Mouse (Mus musculus) embryonic fibroblast, embryonic 13.5 days (primary cell): ENCODE measurements around the gene Naaladl1. TPM values are rescaled to one million over a fixed set of nuclear protein-coding genes. Genes with fewer than 3 reads are reported as not detected.

Experiments used
- H3K27ac ChIP-seq: 2 replicates; pipeline ENCODE4 v1.5.1; 2012; ENCODE audit warnings: low read length, control low read depth, inconsistent platforms; ENCODE audit not compliant: insufficient read depth
- H3K4me1 ChIP-seq: 2 replicates; pipeline ENCODE4 v1.6.1; 2011; ENCODE audit warnings: low read length; ENCODE audit not compliant: control insufficient read depth, insufficient read depth
- H3K4me3 ChIP-seq: 2 replicates; pipeline ENCODE4 v1.5.1; 2011; ENCODE audit warnings: mild to moderate bottlenecking, control low read depth, low read length; ENCODE audit not compliant: insufficient read depth
- CTCF ChIP-seq: IDR thresholded peaks from 2 replicates; pipeline ENCODE4 v1.5.1; 2011; ENCODE audit warnings: mild to moderate bottlenecking, control low read depth, low read length, moderate library complexity, borderline replicate concordance; ENCODE audit not compliant: insufficient read depth
- POLR2A ChIP-seq: IDR thresholded peaks from 2 replicates; pipeline ENCODE4 v1.6.1; 2011; ENCODE audit warnings: low read depth, mild to moderate bottlenecking, control low read depth, low read length, moderate library complexity
- polyA plus RNA-seq: library from polyadenylated mRNA; stranded (reverse); fragments of >200 nt; gene quantifications from 2 replicates; pipeline ENCODE4 v1.2.4, GENCODE M21; 2011; ENCODE audit warnings: low read depth; ENCODE audit not compliant: missing spikeins, insufficient read length

The Naaladl1 gene
- polyA plus RNA-seq, 1 experiment: 0.61 TPM

DNA sequence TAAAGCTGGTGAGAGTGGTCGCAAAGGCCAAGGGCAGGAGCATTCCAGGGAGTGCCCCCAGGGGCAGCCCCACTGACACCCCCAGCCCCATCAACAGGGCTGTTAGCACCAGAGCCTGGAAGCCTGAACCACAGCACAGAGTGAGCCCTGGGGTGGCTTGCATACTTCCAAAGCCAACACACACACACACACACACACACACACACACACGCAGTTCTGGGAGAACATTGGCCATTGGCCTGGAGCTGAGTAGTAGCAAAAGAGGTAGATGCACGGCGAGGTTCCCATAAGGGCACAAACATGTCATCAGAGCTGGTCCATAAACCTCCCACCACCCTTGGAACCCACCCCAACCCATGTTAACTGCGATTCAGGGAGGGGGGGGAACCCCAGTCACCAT is 39.0 kb upstream of the Naaladl1 start:
- TF ChIP-seq POLR2A: no peak
- no peak for TF ChIP-seq CTCF
- no peak overlapping the region for H3K27ac ChIP-seq
- H3K4me3 ChIP-seq: peak overlapping the region; percentile 56
- H3K4me1 ChIP-seq: no peaks in the 10 kb centered on the region

DNA sequence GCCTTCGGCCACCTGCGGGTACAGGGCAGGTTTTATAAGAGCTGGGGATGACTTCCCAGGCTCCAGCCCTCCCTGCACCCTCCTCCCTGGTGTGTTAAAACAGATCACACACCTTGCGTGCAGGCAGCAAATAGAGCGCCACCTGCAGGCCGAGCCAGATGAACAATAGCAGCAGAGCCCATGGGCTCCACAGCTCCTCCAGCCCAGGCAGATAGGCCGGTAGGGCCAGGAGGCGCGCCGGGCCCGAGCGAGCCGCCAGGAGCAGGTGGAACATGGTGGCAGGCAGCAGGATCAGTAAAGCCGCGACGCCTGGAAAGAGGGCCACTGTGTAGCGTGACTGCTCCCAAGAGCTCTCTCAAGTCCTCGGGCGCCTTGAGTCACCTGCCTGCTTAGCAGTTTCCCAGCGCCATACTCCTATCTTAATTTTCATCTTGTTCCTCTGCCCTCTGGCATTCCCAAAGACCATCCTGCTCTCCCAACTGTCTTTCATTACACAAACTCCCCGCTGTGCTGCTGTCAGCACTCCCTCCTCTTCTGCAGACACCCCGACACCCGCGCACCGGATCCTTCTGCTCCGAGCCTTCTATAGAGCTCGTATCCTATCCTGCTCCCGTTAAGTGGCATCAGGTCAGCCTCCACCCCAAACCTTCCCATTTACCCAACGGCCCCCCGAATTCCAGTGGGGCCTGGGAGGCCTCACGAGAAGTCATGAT is 38.4 kb upstream of the Naaladl1 start:
- no peak for TF ChIP-seq POLR2A
- TF ChIP-seq CTCF: peak; percentile 91
- peak overlapping the region; percentile 56 for H3K4me3 ChIP-seq

GRCm38 (mm10) chr19:6067724-6068415 is 37.7 kb upstream of the Naaladl1 start, which contains the start of gene Tm7sf2:
Gene Tm7sf2, minus strand, starts transcription at chr19:6068373.
- Histone ChIP-seq H3K27ac (0 out of 2 replicates have a peak within 1 kb of the TSS, but pooled peaks have one; percentile 1), H3K4me1 (no peaks in the 10 kb centered on the region)
- TF ChIP-seq CTCF (no peak), POLR2A (peak; percentile 70)

More for the DNA sequence above, 38.4 kb upstream of the Naaladl1 start:
- 0 out of 2 replicates have a peak overlapping the region, but pooled peaks have one; percentile 1 for H3K27ac ChIP-seq
- H3K4me1 ChIP-seq: no peaks in the 10 kb centered on the region

DNA sequence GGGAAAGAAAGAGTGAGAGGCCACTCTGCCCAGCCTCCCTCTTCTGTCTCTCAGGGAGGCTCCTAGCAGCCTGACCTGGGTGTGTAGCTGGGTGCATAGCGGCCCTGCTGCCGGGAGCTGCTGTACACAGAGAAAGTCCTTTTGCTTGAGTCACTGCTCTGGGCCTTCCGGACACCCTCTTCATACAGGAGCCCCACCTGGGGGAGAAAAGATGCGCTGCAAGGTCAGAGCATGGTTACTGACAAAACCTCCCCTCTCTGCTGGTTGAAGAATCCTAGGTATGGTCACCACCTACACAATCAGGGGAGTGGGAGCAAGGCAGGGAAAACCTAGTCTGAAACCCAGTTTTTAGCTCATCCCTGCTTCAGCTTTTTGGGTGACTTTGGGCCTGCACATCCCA is 36.6 kb upstream of the Naaladl1 start:
- H3K4me3 ChIP-seq: no peak overlapping the region
- no peak overlapping the region for H3K27ac ChIP-seq
- no peaks in the 10 kb centered on the region for H3K4me1 ChIP-seq
- no peak for TF ChIP-seq POLR2A
- TF ChIP-seq CTCF: no peak

More at GRCm38 (mm10) chr19:6067724-6068415, 37.7 kb upstream of the Naaladl1 start, which contains the start of gene Tm7sf2:
- peak within 1 kb of the TSS; percentile 56 for H3K4me3 ChIP-seq

DNA sequence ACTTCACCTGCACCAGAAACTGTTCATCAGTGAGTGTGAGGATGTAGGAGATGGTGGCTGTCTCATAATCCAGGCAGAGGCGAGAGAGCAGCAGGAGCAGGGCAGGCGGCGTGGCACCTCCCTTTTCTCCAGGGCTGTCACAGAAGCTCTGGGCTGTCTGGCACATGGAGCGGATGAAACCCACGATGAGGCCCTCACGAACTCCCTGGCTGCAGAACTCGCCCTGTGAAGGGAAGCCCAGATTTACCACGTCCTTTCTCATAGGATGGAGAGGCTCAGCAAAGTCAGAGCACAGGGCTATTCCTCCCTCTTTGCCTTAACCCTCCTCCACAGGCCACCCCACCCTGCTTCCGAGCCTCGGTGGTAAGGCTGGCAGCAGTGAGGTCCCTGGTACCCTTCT is 35.7 kb upstream of the Naaladl1 start:
- Histone ChIP-seq H3K4me1 (no peaks in the 10 kb centered on the region), H3K4me3 (no peak overlapping the region), H3K27ac (no peak overlapping the region)
- TF ChIP-seq POLR2A (no peak), CTCF (no peak)

DNA sequence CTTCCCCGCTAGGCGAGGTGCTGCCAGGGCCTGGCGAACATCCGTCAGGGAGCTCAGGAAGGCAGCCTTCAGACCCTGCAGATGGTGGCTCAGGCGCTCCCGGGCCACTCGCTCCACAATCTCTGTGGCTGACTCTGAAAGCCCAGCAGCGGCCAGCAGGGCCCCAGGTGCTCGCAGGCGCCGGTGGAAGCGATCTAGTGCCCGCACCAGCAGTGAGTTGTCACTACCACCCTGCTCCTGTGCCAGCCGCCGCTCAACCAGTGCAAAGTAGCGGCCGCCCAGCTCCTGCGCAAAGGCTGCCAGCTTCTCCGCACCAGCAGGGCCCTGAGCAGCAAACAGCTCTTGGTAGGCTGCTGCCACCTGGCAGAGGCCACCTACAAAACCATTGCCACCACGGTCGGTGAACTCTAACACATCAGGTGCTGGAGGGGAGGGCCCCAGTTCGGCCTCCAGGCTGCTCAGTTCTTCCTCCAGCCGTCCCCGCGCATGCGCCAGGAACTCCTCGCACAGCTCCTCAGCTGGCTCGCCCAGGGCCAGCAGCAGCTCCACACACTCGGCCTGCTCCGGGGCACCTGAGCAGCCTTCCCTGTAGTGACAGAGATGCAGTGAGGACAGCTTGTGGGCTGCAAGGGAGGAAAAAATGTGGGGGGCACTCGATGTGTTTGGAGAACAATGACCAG is 34.9 kb upstream of the Naaladl1 start:
- Histone ChIP-seq H3K4me3 (no peak overlapping the region), H3K4me1 (no peaks in the 10 kb centered on the region), H3K27ac (no peak overlapping the region)
- TF ChIP-seq POLR2A (no peak), CTCF (no peak)

DNA sequence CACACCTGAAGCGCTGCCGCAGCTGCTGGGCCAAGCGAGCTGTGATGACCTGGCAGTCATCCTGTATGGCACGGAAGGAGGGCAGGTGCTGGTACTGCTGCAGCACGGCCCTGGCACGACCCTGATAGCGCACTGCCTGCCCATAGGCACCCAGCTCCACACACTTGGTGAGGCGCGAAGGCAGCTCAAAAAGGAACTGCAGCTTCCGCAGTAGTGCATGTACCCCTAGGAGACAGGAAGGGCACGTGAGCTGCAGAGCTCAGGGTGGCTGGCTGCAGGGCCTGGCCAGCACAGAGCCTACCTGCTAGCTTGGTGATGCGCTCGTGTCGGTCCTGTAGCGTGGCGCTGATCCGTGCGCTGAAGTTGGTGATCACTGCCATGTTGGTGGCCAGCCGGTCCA is 34.3 kb upstream of the Naaladl1 start:
- H3K27ac ChIP-seq: no peak overlapping the region
- no peak overlapping the region for H3K4me3 ChIP-seq
- no peak for TF ChIP-seq CTCF
- TF ChIP-seq POLR2A: no peak
- no peaks in the 10 kb centered on the region for H3K4me1 ChIP-seq

DNA sequence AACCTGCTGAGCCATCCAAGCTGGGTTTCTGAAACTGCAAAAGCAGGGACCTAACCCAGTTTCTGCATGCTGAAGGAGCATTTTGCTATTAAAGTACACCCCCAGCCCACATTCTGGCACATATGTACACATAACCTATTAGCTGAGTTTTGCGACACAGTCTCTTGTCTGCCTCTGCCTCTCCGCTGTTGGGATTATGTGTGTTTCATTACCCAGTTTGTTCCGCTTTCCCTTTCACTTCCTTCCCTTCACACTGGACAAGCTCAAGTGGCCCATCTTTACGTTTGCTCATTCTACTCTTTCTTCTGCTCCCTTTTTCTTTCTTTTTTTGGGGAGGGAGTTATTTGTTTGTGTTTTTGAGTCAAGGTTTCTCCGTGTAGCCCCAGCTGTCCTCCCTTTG is 31.7 kb upstream of the Naaladl1 start:
- Histone ChIP-seq H3K27ac (no peak overlapping the region), H3K4me1 (no peaks in the 10 kb centered on the region), H3K4me3 (no peak overlapping the region)
- TF ChIP-seq CTCF (no peak), POLR2A (no peak)

GRCm38 (mm10) chr19:6076564-6077393 is 28.8 kb upstream of the Naaladl1 start, which contains the start of gene Vps51:
Gene Vps51, minus strand, starts transcription at chr19:6077231.
- TF ChIP-seq POLR2A (peak; percentile 50), CTCF (no peak)
- Histone ChIP-seq H3K4me3 (peak within 1 kb of the TSS; percentile 64), H3K4me1 (no peaks in the 10 kb centered on the region), H3K27ac (peak within 1 kb of the TSS; percentile 62; the same call in 1 of the 2 replicates)
